Mouse (Mus musculus) kidney, postnatal 0 days (tissue): ENCODE measurements around the gene D2hgdh. TPM values are rescaled to one million over a fixed set of nuclear protein-coding genes. Genes with fewer than 3 reads are reported as not detected.
"Not testable (repeated sequence)": the region's sequence is repeated elsewhere in the genome, so short reads cannot be mapped to it uniquely, and the experiment has no call there.

ENCODE experiments used
- ATAC-seq: fragments of 200-750 bp; cut with Nextera tagmentation; replicated peaks from 2 replicates; pipeline ENCODE4 v1.8.0; 2017; ENCODE audit warnings: low read depth, moderate number of reproducible peaks, moderate TSS enrichment, moderate library complexity; ENCODE audit not compliant: low FRiP score
- DNase-seq: peaks from one replicate; pipeline ENCODE4 v3.0.0-alpha.2; 2016; ENCODE audit warnings: low spot score
- H3K27ac ChIP-seq: fragments of 300-500 bp; sonication (generic); 2 replicates; pipeline ENCODE4 v1.5.1; 2014; ENCODE audit warnings: mild to moderate bottlenecking
- H3K27me3 ChIP-seq: fragments of 300-500 bp; sonication (generic); 2 replicates; pipeline ENCODE4 v1.6.1; 2014; ENCODE audit warnings: low read length, mixed read lengths; ENCODE audit not compliant: insufficient read depth
- H3K36me3 ChIP-seq: fragments of 300-500 bp; sonication (generic); 2 replicates; pipeline ENCODE4 v1.6.1; 2014; ENCODE audit warnings: low read length, mixed read lengths; ENCODE audit not compliant: insufficient read depth
- H3K4me1 ChIP-seq: fragments of 300-500 bp; sonication (generic); replicated peaks from 2 replicates; pipeline ENCODE4 v1.6.1; 2014; ENCODE audit warnings: antibody characterized with exemption, low read length, mixed read lengths; ENCODE audit not compliant: insufficient read depth
- H3K4me2 ChIP-seq: fragments of 300-500 bp; sonication (generic); 2 replicates; pipeline ENCODE4 v1.6.1; 2014; ENCODE audit warnings: mild to moderate bottlenecking, low read length, moderate library complexity, mixed read lengths
- H3K4me3 ChIP-seq: fragments of 300-500 bp; sonication (generic); replicated peaks from 2 replicates; pipeline ENCODE4 v1.5.1; 2014; ENCODE audit warnings: low read depth, low read length
- H3K9ac ChIP-seq: fragments of 300-500 bp; sonication (generic); 2 replicates; pipeline ENCODE4 v1.6.1; 2014; ENCODE audit warnings: low read depth, low read length
- H3K9me3 ChIP-seq: fragments of 300-500 bp; sonication (generic); replicated peaks from 2 replicates; pipeline ENCODE4 v1.6.1; 2016; ENCODE audit warnings: low read length, inconsistent platforms, mixed read lengths
- CTCF ChIP-seq: IDR thresholded peaks from 2 replicates; pipeline ENCODE4 v1.5.1; 2016; ENCODE audit warnings: antibody characterized with exemption, low read depth, mild to moderate bottlenecking, moderate library complexity
- WGBS: fragments of 180-500 bp; shearing (Covaris S2); extraction: QIAGEN DNeasy Blood & Tissue Kit; methylation state at CpG from one replicate; pipeline ENCODE4 v1.1.7; 2014; 5-methylcytosine and 5-hydroxymethylcytosine counted together
- polyA plus RNA-seq: library from polyadenylated mRNA; unstranded; fragments of >200 nt; fragmentation: Nextera tagmentation; extraction: Ambion mirVana; gene quantifications from 2 replicates; pipeline ENCODE4 v1.2.1, GENCODE M21; 2015

Gene D2hgdh
- polyA plus RNA-seq, 1 experiment from 2014 or later: 12.7 TPM

- no peak for ATAC-seq
- H3K27me3 ChIP-seq: no peaks in the 10 kb centered on the region
These were observed 34.9 kb downstream of the D2hgdh start for GRCm38 (mm10) chr1:93859619-93860018.

GRCm38 (mm10) chr1:93861048-93861447 lies 36.3 kb downstream of the D2hgdh start, which contains the start of gene Gal3st2:
TSS of gene Gal3st2 (plus strand) at chr1:93861306.
- H3K4me3 ChIP-seq, ATAC-seq, H3K4me1 ChIP-seq, H3K4me2 ChIP-seq, H3K27ac ChIP-seq, H3K9ac ChIP-seq, H3K27me3 ChIP-seq, H3K36me3 ChIP-seq, H3K9me3 ChIP-seq: not testable (repeated sequence)
- 49% methylated on average over 2 of the region's 2 CpGs for WGBS
- DNase-seq: peak; percentile 27

More at GRCm38 (mm10) chr1:93859619-93860018, 34.9 kb downstream of the D2hgdh start:
- Histone ChIP-seq H3K4me3 (no peak overlapping the region), H3K9ac (no peak overlapping the region), H3K4me2 (no peak overlapping the region), H3K4me1 (no peaks in the 10 kb centered on the region), H3K9me3 (no peaks in the 10 kb centered on the region), H3K27ac (no peak overlapping the region), H3K36me3 (no peaks in the 10 kb centered on the region)
- no peak for TF ChIP-seq CTCF
- no peak for DNase-seq

- not testable (repeated sequence) for H3K4me3 ChIP-seq, H3K9ac ChIP-seq, H3K27me3 ChIP-seq, H3K36me3 ChIP-seq, H3K27ac ChIP-seq, H3K9me3 ChIP-seq, DNase-seq, H3K4me2 ChIP-seq, ATAC-seq, H3K4me1 ChIP-seq
- WGBS: 0% methylated on average over 1 of the region's 1 CpGs
These were observed 46.9 kb downstream of the D2hgdh start for GRCm38 (mm10) chr1:93871594-93872105.

DNA sequence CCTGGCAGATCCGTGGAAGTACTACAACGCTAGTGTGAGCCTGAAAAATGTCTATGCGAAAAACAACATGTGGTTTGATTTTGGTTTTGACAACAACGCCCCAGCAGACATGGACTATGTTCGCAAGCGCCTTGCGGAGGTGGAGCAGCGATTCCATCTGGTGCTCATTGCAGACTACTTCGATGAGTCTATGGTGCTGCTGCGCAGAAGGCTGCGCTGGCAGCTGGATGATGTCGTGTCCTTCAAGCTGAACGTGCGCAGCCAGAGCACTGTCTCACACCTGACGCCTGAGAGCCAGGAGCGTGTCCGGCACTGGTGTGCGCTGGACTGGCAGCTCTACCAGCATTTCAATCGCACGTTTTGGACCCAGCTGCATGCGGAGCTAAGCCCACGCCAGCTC lies 49.7 kb downstream of the D2hgdh start:
- not testable (repeated sequence) for H3K36me3 ChIP-seq, H3K4me1 ChIP-seq, ATAC-seq, H3K9me3 ChIP-seq, H3K9ac ChIP-seq, DNase-seq, H3K4me3 ChIP-seq, H3K4me2 ChIP-seq, H3K27ac ChIP-seq, H3K27me3 ChIP-seq
- 88% methylated on average over 11 of the region's 22 CpGs for WGBS

DNA sequence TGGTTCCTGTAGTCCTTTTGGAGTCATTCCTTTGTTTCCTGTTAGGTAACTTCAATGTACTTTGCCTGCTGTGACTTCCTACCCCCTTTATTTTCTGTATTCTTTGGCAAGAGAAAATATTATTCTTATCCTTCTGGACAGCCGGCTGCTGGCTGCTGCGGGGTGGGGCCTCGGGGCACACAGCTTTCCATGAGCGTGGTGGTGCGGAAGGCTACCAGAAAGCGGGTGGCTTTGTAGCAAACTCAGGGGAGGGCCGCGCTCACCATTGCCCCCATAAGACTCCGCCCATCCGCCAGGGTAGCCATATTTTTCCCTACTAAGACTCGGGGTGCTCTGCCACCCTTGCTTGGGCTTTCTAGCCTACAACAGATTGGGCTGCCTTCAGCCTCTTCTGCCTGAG lies 57.1 kb downstream of the D2hgdh start:
- H3K4me1 ChIP-seq, H3K27ac ChIP-seq, ATAC-seq, H3K9ac ChIP-seq, H3K36me3 ChIP-seq, H3K27me3 ChIP-seq, H3K9me3 ChIP-seq, H3K4me2 ChIP-seq, H3K4me3 ChIP-seq, DNase-seq: not testable (repeated sequence)
- WGBS: no CpG with 5 or more reads among the region's 11 CpGs

DNA sequence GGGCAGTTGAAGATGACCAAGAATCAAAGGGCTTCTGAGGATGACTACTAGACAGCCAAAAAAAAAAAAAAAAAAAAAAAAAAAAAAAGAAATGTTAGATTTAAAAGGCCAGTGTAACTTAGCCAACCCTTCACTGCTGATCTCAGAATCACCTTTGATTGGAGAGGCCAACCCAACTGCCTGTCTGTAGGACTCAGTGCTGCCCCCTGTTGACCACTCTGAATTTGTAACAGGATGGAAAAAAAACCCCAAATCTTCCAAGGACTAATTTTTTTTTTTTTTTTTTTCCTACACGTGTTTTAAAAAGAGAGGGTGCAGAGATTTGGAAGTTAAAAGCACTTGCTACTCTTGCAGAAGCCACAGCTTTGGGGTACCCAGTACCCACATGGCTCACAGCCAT lies 66.2 kb downstream of the D2hgdh start:
- H3K9ac ChIP-seq: not testable (repeated sequence)
- TF ChIP-seq CTCF: peak; percentile 28; the same call in 1 of the 2 replicates

GRCm38 (mm10) chr1:93897395-93897794 lies 72.7 kb downstream of the D2hgdh start:
- peak; percentile 66; the same call in 1 of the 2 replicates for ATAC-seq
- H3K27me3 ChIP-seq: not testable (repeated sequence)
- WGBS: no CpG with 5 or more reads among the region's 1 CpGs

More for the DNA sequence above, 66.2 kb downstream of the D2hgdh start:
- not testable (repeated sequence) for H3K36me3 ChIP-seq, H3K27ac ChIP-seq, ATAC-seq, H3K27me3 ChIP-seq, DNase-seq, H3K4me2 ChIP-seq, H3K9me3 ChIP-seq, H3K4me1 ChIP-seq, H3K4me3 ChIP-seq
- 61% methylated on average over 1 of the region's 1 CpGs for WGBS

GRCm38 (mm10) chr1:93901291-93901690 lies 76.6 kb downstream of the D2hgdh start:
- H3K27ac ChIP-seq, H3K9me3 ChIP-seq, H3K4me3 ChIP-seq, H3K4me1 ChIP-seq, ATAC-seq, H3K4me2 ChIP-seq, H3K9ac ChIP-seq, H3K27me3 ChIP-seq, DNase-seq, H3K36me3 ChIP-seq: not testable (repeated sequence)
- WGBS: 49% methylated on average over 2 of the region's 5 CpGs

More at GRCm38 (mm10) chr1:93897395-93897794, 72.7 kb downstream of the D2hgdh start:
- H3K36me3 ChIP-seq, H3K4me2 ChIP-seq, H3K4me1 ChIP-seq, H3K9me3 ChIP-seq, H3K4me3 ChIP-seq, DNase-seq, H3K9ac ChIP-seq, H3K27ac ChIP-seq: not testable (repeated sequence)
